Mouse (Mus musculus) left cerebral cortex, postnatal 36 days (tissue): Measurements from ENCODE around the gene Fkbp2. TPM values are rescaled to one million over a fixed set of nuclear protein-coding genes. Genes with fewer than 3 reads are reported as not detected.

Experiments used
- DNase-seq, 2 experiments: peaks; one replicate each; pipeline ENCODE4 v3.0.0; 2021 to 2022; ENCODE audit warnings: low spot score in 2 of 2, mixed read lengths in 1 of 2
- intact Hi-C: fragments of 180-260 bp; cut with DNase I; formaldehyde crosslinking; loops from one replicate; pipeline ENCODE4 v1.15.1; 2025
- total RNA-seq, 2 experiments: library from RNA; stranded (reverse); gene quantifications; 2 replicates each; pipeline ENCODE4 v1.2.3; 2021

Fkbp2 gene
- total RNA-seq, 2 experiments from 2014 or later: 102 to 103 TPM

DNA sequence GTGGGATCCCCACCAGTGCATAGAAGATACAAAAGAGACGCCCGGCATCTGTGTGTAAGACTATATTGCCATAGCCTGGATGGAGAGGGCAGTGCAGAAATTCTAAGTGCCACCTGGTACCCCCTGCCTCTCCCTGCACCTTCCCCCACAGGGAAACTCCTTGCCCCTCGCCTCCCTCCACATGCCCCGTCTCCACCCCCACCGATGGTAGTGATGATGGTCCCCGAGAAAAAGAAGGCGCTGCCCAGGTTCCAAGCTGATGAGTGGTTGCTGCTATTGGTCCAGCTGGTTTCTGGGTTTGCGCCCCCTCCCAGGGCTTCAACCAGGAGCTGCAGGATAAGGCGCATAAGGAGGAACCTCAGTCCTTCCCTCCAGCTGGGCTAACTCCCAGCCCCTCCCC lies 52.2 kb downstream of the Fkbp2 start:
- intact Hi-C loops: loop anchor here (10.0 kb wide), 1 partner anchor 97 kb away; no protein-coding TSS in a partner anchor
- no peak for DNase-seq

Other genes with a start within 250 kb of the Fkbp2 start
- 10 to 100 TPM; 29.6 to 45.4 TPM for gene Rps6ka4, start 139.9 kb downstream of the Fkbp2 start, total RNA-seq
- gene Ccdc88b, start 122.3 kb downstream of the Fkbp2 start, total RNA-seq: 1 to 10 TPM; 2.3 to 3.7 TPM
- 10 to 100 TPM; 39.8 to 48.2 TPM for gene Trmt112, start 70.8 kb downstream of the Fkbp2 start, total RNA-seq
- gene Prdx5, start 70.4 kb downstream of the Fkbp2 start, total RNA-seq: 100 to 1,000 TPM; 341 to 382 TPM
- gene Esrra, start 58.7 kb downstream of the Fkbp2 start, total RNA-seq: 10 to 100 TPM; 60.6 to 66.4 TPM
- gene Catsperz, start 55.1 kb downstream of the Fkbp2 start, total RNA-seq: 10 to 100 TPM; 23.8 to 30.8 TPM
- gene Kcnk4, start 46.0 kb downstream of the Fkbp2 start, total RNA-seq: 10 to 100 TPM; 34.9 to 37.0 TPM
- gene Bad, start 38.6 kb downstream of the Fkbp2 start, total RNA-seq: 10 to 100 TPM; 36.6 to 42.6 TPM
- 100 to 1,000 TPM in 1 of 2 experiments, 10 to 100 TPM in 1; 94.1 to 108 TPM for gene Gpr137, start 38.0 kb downstream of the Fkbp2 start, total RNA-seq
- 10 to 100 TPM; 51.5 to 55.6 TPM for gene Ppp1r14b, start 5.5 kb downstream of the Fkbp2 start, total RNA-seq
- gene Plcb3, start 4.0 kb downstream of the Fkbp2 start, total RNA-seq: 10 to 100 TPM in 1 of 2 experiments, 1 to 10 TPM in 1; 9.7 to 12.5 TPM
- gene Vegfb, start 7.2 kb upstream of the Fkbp2 start, total RNA-seq: 100 to 1,000 TPM in 1 of 2 experiments, 10 to 100 TPM in 1; 88.0 to 104 TPM
- gene Dnajc4, start 12.1 kb upstream of the Fkbp2 start, total RNA-seq: 10 to 100 TPM; 22.9 to 28.1 TPM
- gene Nudt22, start 15.6 kb upstream of the Fkbp2 start, total RNA-seq: 10 to 100 TPM; 12.5 to 16.8 TPM
- 10 to 100 TPM; 20.4 to 24.7 TPM for gene Trpt1, start 15.6 kb upstream of the Fkbp2 start, total RNA-seq
- 1 to 10 TPM; 3.7 to 4.9 TPM for gene Fermt3, start 39.0 kb upstream of the Fkbp2 start, total RNA-seq
- gene Stip1, start 59.5 kb upstream of the Fkbp2 start, total RNA-seq: 100 to 1,000 TPM; 179 to 201 TPM
- 10 to 100 TPM; 14.1 to 17.6 TPM for gene Macrod1, start 76.3 kb upstream of the Fkbp2 start, total RNA-seq
- gene Flrt1, start 125.2 kb upstream of the Fkbp2 start, total RNA-seq: 10 to 100 TPM; 36.2 to 41.7 TPM
- 100 to 1,000 TPM; 253 to 285 TPM for gene Otub1, start 225.8 kb upstream of the Fkbp2 start, total RNA-seq
- gene Cox8a, start 237.1 kb upstream of the Fkbp2 start, total RNA-seq: 1,000 to 10,000 TPM in 1 of 2 experiments, 100 to 1,000 TPM in 1; 989 to 1,090 TPM